Mouse (Mus musculus): ENCODE results near the gene Gm20388.

DNA sequence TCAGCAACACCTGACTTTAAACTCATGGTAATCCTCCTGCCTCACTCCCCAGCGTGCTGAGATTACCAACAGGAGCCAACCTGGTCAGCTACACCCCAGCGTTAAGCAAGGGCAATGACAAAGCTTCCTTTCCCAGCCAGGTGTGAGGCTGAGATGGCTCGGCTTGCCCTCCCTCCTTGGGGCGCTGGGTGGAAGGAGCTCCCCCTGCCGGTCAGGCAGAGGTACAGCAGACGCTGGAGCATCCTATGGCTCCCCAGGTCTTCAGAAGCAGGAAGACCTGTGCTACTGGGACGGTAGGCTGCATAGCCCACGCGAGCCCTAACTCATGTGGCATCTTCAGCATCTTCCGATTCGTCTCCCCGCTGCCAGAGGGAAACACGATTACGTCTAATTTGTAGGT is 917.6 kb downstream of the Gm20388 start:
- TF ChIP-seq CTCF (conservative IDR thresholded peaks at IDR 0.05; ENCODE audit: insufficient read depth, insufficient read length, low read depth, low read length) (peak; percentile 89), POLR2A (IDR thresholded peaks at IDR 0.05; ENCODE audit: low read depth, low read length) (no peak)

Measured in kidney, adult 2 months (tissue).